Mouse (Mus musculus): Measurements from ENCODE around the gene Phlda2. TPM values are rescaled to one million over a fixed set of nuclear protein-coding genes. Genes with fewer than 3 reads are reported as not detected.

Gene Phlda2
- polyA plus RNA-seq, 1 experiment from 2014 or later = 15.3 TPM

- Histone ChIP-seq H3K4me3 (ENCODE audit: low read depth, low read length) (no peak overlapping the region), H3K4me2 (ENCODE audit: low read length) (no peak overlapping the region), H3K27me3 (replicated peaks; ENCODE audit: control insufficient read depth, insufficient read depth, low read length) (no peaks in the 10 kb centered on the region), H3K27ac (ENCODE audit: low read depth) (no peak overlapping the region), H3K9ac (ENCODE audit: low read length) (no peak overlapping the region), H3K9me3 (ENCODE audit: control insufficient read depth, low read length) (peaks cover 20% of the 10 kb centered on the region), H3K4me1 (replicated peaks; ENCODE audit: control insufficient read depth, insufficient read depth, low read length) (peaks cover 24% of the 10 kb centered on the region), H3K36me3 (ENCODE audit: control insufficient read depth, insufficient read depth, low read length) (peaks cover 4% of the 10 kb centered on the region; the same call in 1 of the 2 replicates)
- 79% methylated on average over 5 of the region's 5 CpGs for WGBS
- DNase-seq (ENCODE audit: low spot score) (no peak), ATAC-seq (replicated peaks; ENCODE audit: low FRiP score, low TSS enrichment, low read depth) (no peak)
These were observed 40.4 kb downstream of the Phlda2 start for GRCm38 (mm10) chr7:143462516-143462915.

GRCm38 (mm10) chr7:143461920-143462319 is 41.0 kb downstream of the Phlda2 start:
- H3K4me2 ChIP-seq (ENCODE audit: low read length) = 0 out of 2 replicates have a peak overlapping the region, but pooled peaks have one; percentile 50
- H3K27ac ChIP-seq (ENCODE audit: low read depth) = no peak overlapping the region
- H3K36me3 ChIP-seq (ENCODE audit: control insufficient read depth, insufficient read depth, low read length) = peaks cover 4% of the 10 kb centered on the region; the same call in 1 of the 2 replicates
- no peak for DNase-seq (ENCODE audit: low spot score)
- 42% methylated on average over 11 of the region's 11 CpGs for WGBS
- H3K27me3 ChIP-seq (replicated peaks; ENCODE audit: control insufficient read depth, insufficient read depth, low read length) = no peaks in the 10 kb centered on the region
- peaks cover 24% of the 10 kb centered on the region for H3K4me1 ChIP-seq (replicated peaks; ENCODE audit: control insufficient read depth, insufficient read depth, low read length)
- no peak for ATAC-seq (replicated peaks; ENCODE audit: low FRiP score, low TSS enrichment, low read depth)
- H3K9me3 ChIP-seq (ENCODE audit: control insufficient read depth, low read length) = peaks cover 20% of the 10 kb centered on the region
- H3K9ac ChIP-seq (ENCODE audit: low read length) = no peak overlapping the region
- H3K4me3 ChIP-seq (ENCODE audit: low read depth, low read length) = no peak overlapping the region

GRCm38 (mm10) chr7:143461294-143461870 is 41.6 kb downstream of the Phlda2 start:
- peaks cover 20% of the 10 kb centered on the region for H3K9me3 ChIP-seq (ENCODE audit: control insufficient read depth, low read length)
- DNase-seq (ENCODE audit: low spot score) (peak; percentile 72), ATAC-seq (replicated peaks; ENCODE audit: low FRiP score, low TSS enrichment, low read depth) (peak; percentile 40)
- WGBS = 42% methylated on average over 26 of the region's 32 CpGs
- peaks cover 24% of the 10 kb centered on the region for H3K4me1 ChIP-seq (replicated peaks; ENCODE audit: control insufficient read depth, insufficient read depth, low read length)
- H3K4me2 ChIP-seq (ENCODE audit: low read length) = peak overlapping the region; percentile 50
- H3K9ac ChIP-seq (ENCODE audit: low read length) = peak overlapping the region; percentile 39; the same call in 1 of the 2 replicates
- H3K27ac ChIP-seq (ENCODE audit: low read depth) = no peak overlapping the region
- peaks cover 4% of the 10 kb centered on the region; the same call in 1 of the 2 replicates for H3K36me3 ChIP-seq (ENCODE audit: control insufficient read depth, insufficient read depth, low read length)
- H3K4me3 ChIP-seq (ENCODE audit: low read depth, low read length) = peak overlapping the region; percentile 46
- H3K27me3 ChIP-seq (replicated peaks; ENCODE audit: control insufficient read depth, insufficient read depth, low read length) = no peaks in the 10 kb centered on the region

GRCm38 (mm10) chr7:143460874-143461273 is 42.1 kb downstream of the Phlda2 start, which contains the start of gene Cdkn1c:
Gene Cdkn1c (minus strand): TSS chr7:143461050.
- peak; percentile 91 for DNase-seq (ENCODE audit: low spot score)
- Histone ChIP-seq H3K4me3 (ENCODE audit: low read depth, low read length) (peak within 1 kb of the TSS; percentile 46), H3K36me3 (ENCODE audit: control insufficient read depth, insufficient read depth, low read length) (peaks cover 4% of the 10 kb centered on the region; the same call in 1 of the 2 replicates), H3K4me2 (ENCODE audit: low read length) (peak within 1 kb of the TSS; percentile 56), H3K9ac (ENCODE audit: low read length) (peak within 1 kb of the TSS; percentile 60), H3K9me3 (ENCODE audit: control insufficient read depth, low read length) (peaks cover 20% of the 10 kb centered on the region), H3K27ac (ENCODE audit: low read depth) (peak within 1 kb of the TSS; percentile 58), H3K27me3 (replicated peaks; ENCODE audit: control insufficient read depth, insufficient read depth, low read length) (no peaks in the 10 kb centered on the region), H3K4me1 (replicated peaks; ENCODE audit: control insufficient read depth, insufficient read depth, low read length) (peaks cover 24% of the 10 kb centered on the region)
- WGBS = 32% methylated on average over 41 of the region's 48 CpGs
- ATAC-seq (replicated peaks; ENCODE audit: low FRiP score, low TSS enrichment, low read depth) = peak; percentile 84

- no peaks in the 10 kb centered on the region for H3K27me3 ChIP-seq (replicated peaks; ENCODE audit: control insufficient read depth, insufficient read depth, low read length)
- DNase-seq (ENCODE audit: low spot score) (no peak), ATAC-seq (replicated peaks; ENCODE audit: low FRiP score, low TSS enrichment, low read depth) (no peak)
These were observed 42.6 kb downstream of the Phlda2 start for GRCm38 (mm10) chr7:143460217-143460834.

GRCm38 (mm10) chr7:143459332-143460211 is 43.4 kb downstream of the Phlda2 start:
- Histone ChIP-seq H3K9me3 (ENCODE audit: control insufficient read depth, low read length) (peaks cover 20% of the 10 kb centered on the region), H3K4me3 (ENCODE audit: low read depth, low read length) (peak overlapping the region; percentile 46), H3K36me3 (ENCODE audit: control insufficient read depth, insufficient read depth, low read length) (peaks cover 4% of the 10 kb centered on the region; the same call in 1 of the 2 replicates), H3K9ac (ENCODE audit: low read length) (peak overlapping the region; percentile 60), H3K27ac (ENCODE audit: low read depth) (peak overlapping the region; percentile 58), H3K27me3 (replicated peaks; ENCODE audit: control insufficient read depth, insufficient read depth, low read length) (no peaks in the 10 kb centered on the region), H3K4me1 (replicated peaks; ENCODE audit: control insufficient read depth, insufficient read depth, low read length) (peaks cover 15% of the 10 kb centered on the region), H3K4me2 (ENCODE audit: low read length) (peak overlapping the region; percentile 56)
- peak; percentile 74 for DNase-seq (ENCODE audit: low spot score)
- 24% methylated on average over 100 of the region's 100 CpGs for WGBS
- ATAC-seq (replicated peaks; ENCODE audit: low FRiP score, low TSS enrichment, low read depth) = no peak

More at GRCm38 (mm10) chr7:143460217-143460834, 42.6 kb downstream of the Phlda2 start:
- H3K9ac ChIP-seq (ENCODE audit: low read length) = peak overlapping the region; percentile 60
- peak overlapping the region; percentile 58 for H3K27ac ChIP-seq (ENCODE audit: low read depth)
- peaks cover 4% of the 10 kb centered on the region; the same call in 1 of the 2 replicates for H3K36me3 ChIP-seq (ENCODE audit: control insufficient read depth, insufficient read depth, low read length)
- H3K4me1 ChIP-seq (replicated peaks; ENCODE audit: control insufficient read depth, insufficient read depth, low read length) = peaks cover 22% of the 10 kb centered on the region
- peak overlapping the region; percentile 46 for H3K4me3 ChIP-seq (ENCODE audit: low read depth, low read length)
- peak overlapping the region; percentile 56 for H3K4me2 ChIP-seq (ENCODE audit: low read length)
- 35% methylated on average over 54 of the region's 60 CpGs for WGBS
- H3K9me3 ChIP-seq (ENCODE audit: control insufficient read depth, low read length) = peaks cover 20% of the 10 kb centered on the region

GRCm38 (mm10) chr7:143458963-143459331 is 44.0 kb downstream of the Phlda2 start:
- H3K4me1 ChIP-seq (replicated peaks; ENCODE audit: control insufficient read depth, insufficient read depth, low read length) = peaks cover 9% of the 10 kb centered on the region
- DNase-seq (ENCODE audit: low spot score) (no peak), ATAC-seq (replicated peaks; ENCODE audit: low FRiP score, low TSS enrichment, low read depth) (no peak)
- H3K9ac ChIP-seq (ENCODE audit: low read length) = peak overlapping the region; percentile 60
- peaks cover 4% of the 10 kb centered on the region; the same call in 1 of the 2 replicates for H3K36me3 ChIP-seq (ENCODE audit: control insufficient read depth, insufficient read depth, low read length)
- no peaks in the 10 kb centered on the region for H3K27me3 ChIP-seq (replicated peaks; ENCODE audit: control insufficient read depth, insufficient read depth, low read length)
- peak overlapping the region; percentile 58; the same call in 1 of the 2 replicates for H3K27ac ChIP-seq (ENCODE audit: low read depth)
- WGBS = 24% methylated on average over 38 of the region's 38 CpGs
- H3K4me3 ChIP-seq (ENCODE audit: low read depth, low read length) = peak overlapping the region; percentile 46
- peaks cover 20% of the 10 kb centered on the region for H3K9me3 ChIP-seq (ENCODE audit: control insufficient read depth, low read length)
- peak overlapping the region; percentile 56 for H3K4me2 ChIP-seq (ENCODE audit: low read length)
